Mouse (Mus musculus) adrenal gland, adult 18-20 months (tissue): ENCODE data around the gene Prkcb. TPM values are rescaled to one million over a fixed set of nuclear protein-coding genes. Genes with fewer than 3 reads are reported as not detected.

Experiments used
- DNase-seq, 2 experiments: peaks; one replicate each; pipeline ENCODE4 v3.0.0; 2021 to 2022; ENCODE audit warnings: low spot score in 2 of 2
- total RNA-seq, 2 experiments: library from RNA; stranded (reverse); gene quantifications; 1 replicate in 1 of 2; 2 replicates in 1 of 2; pipeline ENCODE4 v1.2.3; 2021

The Prkcb gene
- total RNA-seq, 2 experiments from 2014 or later = 12.4 to 18.9 TPM

DNA sequence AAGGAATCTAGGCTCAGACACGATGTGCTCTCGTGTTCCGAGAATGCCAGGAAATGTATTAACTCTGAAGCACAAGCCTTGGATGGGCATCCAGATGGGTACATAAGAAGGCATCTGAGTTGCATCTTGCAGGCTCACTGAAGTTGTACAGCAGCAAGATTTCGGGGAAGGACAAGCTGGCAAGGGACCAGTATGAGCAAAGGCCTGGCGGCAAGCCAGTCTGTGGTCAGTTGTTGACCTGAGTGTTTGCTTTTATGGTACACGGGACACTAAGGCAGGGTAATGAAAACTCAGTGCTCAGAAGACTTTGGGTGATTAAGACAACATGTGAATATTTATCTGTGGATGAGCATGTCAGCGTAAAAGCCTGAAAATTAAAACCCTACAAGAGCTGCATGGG lies 69.3 kb downstream of the Prkcb start:
- DNase-seq = peak; percentile 27

DNA sequence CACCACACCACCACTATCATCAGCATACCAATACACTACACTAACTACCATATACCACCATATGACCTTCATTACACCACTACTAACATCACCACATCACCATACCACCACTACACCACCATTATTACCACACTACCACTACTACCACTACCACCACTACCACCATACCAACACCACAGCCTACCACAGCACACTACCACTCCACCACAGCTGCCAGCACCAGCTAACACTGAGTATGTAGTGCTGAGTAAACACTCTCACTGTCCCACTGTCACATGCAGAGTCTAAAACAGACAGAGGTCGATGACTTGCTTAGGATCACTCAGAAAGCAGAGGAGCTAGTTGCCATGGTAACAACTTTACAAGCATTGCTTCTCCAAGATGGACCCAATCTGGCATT lies 78.1 kb downstream of the Prkcb start:
- DNase-seq = no peak

DNA sequence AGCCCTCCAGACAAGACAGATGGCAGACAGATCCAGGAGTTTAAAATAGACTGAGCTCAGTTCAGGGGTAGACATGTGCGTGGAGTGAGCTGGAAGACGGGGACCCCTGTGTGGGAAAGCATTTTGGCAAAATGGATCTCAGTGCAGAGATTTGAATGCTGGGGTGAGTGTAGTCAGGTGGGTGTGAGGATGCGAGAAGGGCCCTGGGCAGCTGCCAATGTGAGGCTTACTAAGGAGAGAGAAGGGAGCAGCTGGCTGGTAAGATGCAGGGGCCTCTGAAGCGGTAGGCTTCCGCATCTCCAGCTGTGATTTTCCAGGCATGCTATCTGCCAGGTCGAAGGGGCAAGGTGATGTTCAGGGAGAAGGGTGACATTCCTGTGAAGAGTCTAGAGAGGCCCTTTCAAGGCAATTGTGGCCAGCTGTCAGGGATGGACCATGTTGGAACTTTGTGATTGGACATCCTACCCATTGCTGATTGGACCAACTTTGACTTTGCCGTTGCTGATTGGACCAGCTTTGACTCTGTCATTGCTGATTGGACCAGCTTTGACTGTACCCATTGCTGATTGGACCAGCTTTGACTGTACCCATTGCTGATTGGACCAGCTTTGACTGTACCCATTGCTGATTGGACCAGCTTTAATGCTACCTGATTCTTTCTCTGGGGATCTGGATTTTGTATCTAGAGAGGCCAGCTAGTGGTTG lies 78.9 kb downstream of the Prkcb start:
- no peak for DNase-seq

DNA sequence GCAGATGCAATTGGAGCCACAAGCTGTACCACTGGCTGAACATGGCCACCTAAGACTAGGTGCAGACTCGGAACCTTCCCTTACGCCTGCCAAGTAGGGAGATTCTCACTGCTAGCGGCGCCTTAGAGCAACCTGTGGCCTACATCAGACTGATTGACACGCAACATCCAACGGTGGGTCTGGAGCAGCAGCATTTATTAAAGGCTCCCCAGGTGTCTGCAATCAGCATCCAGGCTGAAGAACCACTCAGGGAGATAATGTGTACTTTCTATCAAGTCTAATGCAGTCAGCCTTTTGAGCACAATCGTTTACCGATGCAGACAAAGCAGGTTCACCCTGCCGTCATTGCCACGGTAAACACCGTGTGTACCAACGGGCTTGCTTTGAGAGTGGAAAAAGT lies 81.9 kb downstream of the Prkcb start:
- no peak for DNase-seq

DNA sequence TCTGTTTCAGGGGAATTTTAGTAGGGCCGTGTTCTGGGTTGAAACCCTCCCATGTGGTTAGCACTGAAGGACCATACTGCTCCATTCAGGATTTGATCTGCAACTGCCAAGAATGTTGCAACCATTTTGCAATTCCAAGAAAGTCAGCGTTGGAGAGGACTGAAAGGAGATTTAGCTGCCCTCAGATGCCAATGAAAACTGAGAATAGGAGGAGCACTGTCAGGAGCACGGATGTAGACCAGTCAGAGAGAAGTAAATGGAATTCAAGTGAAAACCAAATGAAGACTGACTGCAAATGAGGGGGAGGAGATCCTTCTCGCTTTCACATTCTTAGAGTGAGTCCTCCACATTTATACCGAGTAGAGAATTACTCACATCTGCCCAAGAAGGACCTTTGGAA lies 83.4 kb downstream of the Prkcb start:
- DNase-seq = no peak

DNA sequence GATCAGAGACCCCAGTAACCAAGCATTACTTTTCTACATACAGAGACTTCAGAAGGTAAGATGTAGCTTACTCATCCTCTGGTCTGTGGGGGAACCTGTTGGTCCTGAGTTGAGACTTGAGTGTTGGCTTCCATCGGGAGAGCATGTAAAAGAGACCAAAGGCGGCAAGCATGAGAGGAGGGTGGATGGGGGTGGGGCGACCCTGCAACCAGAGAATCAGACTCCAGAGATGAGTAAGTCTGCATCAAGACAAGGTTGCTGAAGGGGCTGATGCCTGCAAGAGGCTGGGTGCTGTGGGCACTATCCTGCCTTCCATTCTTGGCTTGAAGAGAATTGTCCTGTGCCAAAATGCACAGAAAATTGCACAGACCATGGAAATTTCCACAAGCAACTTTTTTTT lies 83.8 kb downstream of the Prkcb start:
- no peak for DNase-seq

DNA sequence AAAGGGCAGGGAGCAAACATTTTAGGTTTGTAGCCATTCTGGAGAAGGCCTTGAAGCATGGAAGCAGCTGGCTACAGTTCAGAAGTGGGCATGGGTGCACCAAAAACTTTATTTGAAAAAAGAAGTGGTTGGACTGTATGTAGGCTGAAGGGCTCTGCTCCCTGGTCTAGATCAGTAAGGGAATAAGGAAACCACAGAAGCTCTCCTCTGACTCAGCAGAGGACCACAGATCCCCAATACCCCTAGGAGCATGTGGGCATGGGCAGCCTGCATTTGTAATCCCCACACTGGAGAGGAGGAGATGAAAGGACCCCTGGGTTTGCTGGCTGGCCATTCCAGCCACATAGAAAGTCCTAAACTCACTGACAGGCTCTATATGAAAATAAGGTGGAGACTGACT lies 88.3 kb downstream of the Prkcb start:
- DNase-seq = no peak

DNA sequence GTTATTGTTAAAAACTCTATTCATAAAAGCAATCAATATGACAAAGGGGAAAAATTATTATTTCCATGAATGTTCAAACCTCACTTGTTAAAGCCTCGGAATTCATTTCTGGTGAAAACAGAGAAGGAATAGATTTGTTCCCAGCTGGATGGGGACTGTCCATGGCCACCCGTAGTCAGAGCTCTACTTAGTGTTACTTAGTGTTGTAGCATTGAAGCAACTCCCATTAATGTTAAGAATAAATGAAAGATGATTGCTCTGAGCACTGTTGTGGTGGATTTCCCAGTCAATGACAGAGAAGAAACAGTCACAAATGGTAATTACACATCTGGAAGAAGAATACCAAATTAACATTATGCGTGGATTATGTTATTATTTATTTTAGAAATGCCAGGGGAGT lies 89.4 kb downstream of the Prkcb start:
- DNase-seq = no peak

DNA sequence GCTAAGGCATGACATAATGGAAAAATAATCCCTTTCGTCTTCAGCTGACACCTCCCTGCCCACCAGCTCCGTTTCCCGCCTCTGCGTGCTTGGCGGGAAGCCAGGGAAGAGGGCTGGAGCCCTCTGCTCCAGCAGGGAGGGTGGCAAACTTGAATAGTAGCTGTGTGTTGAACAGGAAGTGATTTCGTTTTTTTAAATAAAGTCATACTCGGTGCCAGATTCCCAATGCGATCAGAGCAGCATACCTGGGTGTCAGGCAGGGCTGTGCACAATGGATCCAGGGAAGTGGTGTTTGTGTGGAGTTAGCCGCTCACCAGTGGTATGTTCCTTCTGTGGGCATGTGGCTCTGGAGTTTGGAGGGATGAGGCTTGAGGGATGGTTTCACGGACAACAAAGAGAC lies 89.9 kb downstream of the Prkcb start:
- no peak for DNase-seq

DNA sequence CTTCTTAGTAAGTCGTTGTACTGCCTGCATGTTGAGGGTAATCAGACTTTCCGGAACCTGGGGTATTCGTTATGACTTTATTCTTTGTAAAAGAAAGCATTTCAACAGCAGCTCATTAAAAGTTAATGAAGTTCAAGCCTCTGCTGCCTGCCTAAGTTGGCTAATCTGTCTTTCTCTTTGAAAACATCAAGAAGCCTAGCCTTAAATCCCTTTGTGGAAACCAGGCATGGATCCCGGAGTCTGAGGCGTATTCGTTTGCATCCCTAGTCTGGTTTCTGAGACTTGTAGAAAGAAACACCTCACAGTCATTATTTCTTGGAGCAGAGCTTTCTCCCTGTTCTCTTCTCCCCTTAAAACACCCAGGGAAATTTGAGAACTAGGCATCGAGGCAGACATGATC lies 90.7 kb downstream of the Prkcb start:
- no peak for DNase-seq

DNA sequence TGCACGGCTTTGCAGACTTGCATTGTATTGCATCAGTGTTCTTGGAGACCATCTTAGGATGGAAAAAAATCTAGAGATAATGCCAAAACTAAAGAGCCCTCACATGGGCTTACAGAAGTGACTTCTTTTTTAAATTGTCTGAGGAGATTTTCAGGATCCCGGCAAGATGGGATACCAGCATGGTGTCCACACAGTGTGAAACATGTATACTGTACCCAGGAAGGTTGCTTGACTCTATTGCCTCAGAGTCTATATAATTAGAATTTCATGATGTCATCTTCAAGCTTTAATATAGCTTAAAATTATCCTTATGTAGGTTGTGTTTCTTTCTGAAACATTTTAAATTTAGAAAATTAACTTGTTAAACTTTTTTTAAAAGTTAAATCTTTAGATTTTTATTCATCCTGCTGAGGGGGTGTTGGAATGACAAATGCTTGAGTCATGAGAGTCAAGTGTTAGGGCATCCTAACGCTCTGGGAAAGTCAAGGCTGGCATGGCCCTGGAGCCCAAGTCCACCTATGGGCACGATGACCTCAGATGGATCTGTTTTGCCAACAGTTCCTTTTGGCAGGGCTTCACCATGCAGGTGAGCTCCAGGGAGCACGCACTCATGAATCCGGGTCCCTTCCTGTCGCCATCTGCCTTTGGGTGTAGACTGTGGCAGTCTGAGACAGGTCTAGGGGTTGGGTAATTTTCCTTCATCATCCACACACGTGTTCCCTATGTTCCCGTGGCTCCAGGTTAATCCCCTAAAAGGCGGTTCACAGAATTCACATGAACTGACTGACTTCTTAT lies 92.0 kb downstream of the Prkcb start:
- no peak for DNase-seq

DNA sequence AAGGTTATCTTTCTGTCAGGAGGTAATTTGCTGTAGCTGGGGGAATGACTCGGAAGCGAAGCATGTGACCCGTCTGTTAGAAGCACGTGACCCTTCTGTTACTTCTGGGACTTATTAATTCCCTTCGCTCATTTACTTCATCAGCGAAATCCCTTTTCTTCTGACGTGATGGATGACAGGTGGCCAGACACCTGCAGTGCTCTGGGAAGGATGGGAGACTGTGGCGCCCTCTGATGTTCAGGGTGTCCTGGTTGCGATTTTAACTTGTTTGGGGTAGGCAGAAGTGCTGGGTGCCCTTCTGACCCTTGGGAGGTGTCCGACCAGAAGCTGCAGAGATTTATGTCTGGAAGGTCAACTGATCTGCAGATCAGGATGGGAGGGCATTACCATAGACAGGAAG lies 93.0 kb downstream of the Prkcb start:
- no peak for DNase-seq

DNA sequence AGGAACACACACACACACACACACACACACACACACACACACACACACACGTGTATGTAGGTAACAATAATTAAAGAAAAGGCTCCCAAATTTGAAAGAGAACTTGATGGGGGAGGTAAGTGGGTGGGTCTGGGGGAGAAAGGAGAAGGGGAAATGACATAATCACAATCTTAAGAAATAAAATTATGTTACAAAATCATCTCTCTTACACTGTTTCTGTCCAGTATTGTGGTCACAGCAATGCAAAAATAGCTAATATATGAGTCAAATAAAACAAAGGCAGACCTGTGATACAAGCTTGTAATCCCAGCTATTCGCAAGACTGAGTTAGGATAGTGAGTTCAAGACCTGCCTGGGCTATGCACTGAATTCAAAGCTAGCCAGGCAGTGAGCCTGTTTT lies 94.7 kb downstream of the Prkcb start:
- no peak for DNase-seq

DNA sequence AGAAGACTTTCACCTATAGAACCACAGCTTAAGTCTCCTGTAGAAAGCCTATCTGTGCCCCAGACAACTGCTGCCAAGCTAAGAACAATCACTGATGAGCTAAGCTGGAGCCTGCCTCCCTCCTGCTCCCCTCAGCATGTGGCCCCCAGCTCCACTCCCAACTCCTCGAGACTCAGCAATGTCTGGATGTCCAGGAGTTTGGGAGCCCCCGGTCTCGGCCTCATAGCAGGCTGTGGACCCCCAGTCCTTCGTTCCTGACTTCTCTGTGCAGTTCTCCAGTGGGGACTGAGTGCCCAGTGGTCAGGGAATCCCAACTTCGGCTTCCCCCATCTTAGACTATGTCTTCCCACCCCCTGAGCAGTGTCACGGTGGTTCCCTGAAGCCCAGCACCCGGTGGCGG lies 96.3 kb downstream of the Prkcb start:
- no peak for DNase-seq

DNA sequence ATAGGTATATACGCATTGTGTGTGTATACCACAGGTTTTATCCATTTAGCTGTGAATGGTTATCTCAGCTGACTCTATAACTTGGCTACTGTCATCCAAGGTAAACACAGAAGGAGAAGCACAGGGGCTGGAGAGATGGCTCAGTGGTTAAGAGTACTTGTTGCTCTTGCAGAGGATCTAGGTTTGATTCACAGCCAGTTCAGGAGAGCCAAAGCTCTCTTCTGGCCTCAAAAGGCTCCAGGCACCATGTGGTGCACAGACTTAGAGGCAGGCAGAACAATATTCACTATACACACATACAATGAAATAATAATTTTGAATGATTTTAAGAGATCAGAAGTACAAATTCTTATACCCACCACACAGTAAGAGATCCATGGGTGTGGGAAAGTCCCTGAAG lies 98.0 kb downstream of the Prkcb start:
- no peak for DNase-seq

DNA sequence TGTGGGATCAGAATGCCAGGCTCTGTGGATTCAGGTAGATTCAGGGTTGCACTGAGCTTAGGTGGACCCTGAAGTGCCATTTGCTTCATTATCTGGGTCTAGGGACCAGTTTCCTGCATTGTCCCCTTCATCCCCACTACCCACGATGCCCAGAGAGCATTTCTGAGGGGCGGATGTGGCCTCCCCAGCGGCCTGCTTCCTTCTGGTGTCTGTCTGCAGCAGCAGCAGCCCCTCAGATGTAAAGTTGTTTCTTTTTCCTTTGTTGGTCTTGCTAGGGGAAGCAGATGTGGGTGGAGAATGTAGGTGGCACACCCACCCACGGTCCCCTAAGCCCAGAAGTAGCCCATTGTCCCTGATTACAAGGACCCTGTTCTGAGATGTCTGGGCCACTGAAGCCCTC lies 99.3 kb downstream of the Prkcb start:
- DNase-seq = no peak

DNA sequence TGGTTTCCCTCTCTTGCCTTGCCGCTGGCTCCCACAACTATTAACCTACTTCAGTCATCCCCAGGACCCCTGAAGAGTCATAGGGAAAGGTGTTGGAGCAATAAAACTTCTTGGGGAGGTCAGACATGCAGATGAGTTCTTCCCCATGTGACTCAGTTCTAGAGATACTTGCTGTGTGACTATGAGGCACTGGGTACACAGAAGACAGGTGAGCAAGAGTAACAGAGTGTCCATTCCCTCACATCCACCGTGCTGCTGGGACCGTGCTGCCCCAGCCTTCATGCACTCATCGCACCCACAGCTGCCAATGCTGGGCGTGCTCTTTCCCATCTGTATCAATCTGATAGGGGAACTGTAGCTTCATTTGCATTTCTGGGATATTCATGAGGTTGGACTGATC lies 100.3 kb downstream of the Prkcb start:
- DNase-seq = no peak

DNA sequence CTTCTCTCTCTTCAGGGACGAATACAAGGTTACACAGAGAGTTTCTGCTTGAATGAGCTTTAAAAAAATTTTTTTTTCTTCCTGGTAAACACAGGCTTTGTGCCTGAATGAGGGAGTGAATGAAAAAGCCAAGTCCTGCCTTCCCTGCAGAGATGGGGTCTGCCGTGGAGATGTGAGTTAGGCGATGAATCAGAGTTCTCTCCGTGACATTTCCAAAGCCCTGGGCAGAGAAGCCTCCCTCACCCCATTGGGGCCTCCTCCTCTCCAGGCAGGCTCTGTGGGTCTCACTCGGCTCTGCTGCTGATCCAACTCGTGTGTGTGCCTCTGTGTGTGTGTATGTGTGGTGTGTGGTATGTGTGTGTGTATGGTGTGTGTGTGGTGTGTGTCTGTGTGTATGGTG lies 101.1 kb downstream of the Prkcb start:
- DNase-seq = no peak

DNA sequence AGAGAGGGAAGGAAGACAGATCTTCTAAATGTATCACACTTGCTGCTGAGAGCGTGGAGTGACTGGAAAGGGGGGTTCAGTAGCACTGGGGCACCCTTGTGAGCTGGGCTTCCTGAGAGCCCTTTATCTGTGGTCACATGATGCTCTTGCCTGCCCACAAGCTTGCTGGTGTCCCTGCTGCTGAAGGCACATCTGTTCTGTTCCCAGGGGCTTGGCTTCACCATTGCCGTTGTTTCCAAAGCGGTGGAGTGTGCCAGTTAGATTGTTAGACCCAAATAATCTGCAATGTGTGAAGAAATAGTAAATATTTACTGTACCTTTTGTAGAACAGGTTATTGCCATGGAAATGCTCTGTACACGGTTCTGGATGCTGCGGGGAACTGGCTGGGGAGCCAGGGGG lies 101.6 kb downstream of the Prkcb start:
- no peak for DNase-seq

DNA sequence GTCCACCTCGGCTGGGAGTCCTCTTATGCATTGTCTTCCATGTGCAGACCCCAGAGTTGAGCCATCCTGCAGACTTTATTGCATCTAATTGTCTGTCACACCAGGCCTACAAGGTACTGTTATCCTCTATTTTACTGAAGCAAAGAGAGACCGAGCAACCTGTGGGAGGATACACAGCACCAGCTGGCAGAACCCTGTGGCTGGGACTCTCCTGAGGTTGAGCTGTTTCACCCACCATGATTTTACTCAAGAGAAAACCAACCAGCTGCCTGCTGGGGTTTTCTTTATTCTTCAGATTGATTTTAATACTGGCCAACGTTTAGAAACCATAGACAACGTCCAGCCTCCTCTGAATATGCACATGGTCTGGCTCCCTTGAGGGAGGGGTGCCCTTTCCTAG lies 102.1 kb downstream of the Prkcb start:
- no peak for DNase-seq

DNA sequence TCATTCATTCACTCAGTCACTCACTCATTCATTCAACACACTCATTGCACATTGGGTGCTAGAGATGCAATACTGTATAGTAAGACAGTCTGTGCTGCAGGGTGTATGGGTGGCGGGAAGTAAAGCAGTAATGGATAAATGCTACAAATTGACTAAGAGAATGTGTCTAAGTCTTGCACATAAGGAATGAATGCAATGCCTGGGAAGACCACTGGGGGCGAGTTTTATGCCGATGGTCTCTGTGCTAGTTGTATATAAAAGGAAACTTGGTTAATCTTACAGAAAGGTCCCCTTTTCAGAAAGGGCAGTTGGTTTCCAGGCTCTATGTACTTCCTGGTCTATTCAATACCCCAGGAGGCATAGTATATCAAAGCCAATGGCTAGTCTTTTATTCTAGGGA lies 102.8 kb downstream of the Prkcb start:
- no peak for DNase-seq

DNA sequence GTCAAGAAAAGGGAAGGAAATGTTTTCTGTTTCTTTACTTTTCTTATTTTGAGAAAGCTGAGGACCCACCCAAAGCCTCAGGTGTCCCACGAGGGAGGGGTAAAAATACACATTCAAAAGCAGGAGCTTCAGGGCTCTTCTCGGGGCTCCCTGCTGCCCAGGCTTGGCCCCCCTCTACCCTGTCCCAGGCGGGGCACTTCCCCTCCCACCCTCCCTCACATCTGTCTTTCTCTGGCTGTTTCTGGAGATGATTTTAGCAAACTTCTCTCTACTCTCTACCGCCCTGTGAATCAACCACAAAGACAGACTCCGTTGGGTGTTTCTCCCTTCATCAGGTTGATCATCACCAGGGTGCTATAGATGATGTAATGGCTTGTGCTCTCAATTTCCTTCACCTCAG lies 105.4 kb downstream of the Prkcb start:
- DNase-seq = no peak
